Mouse (Mus musculus): ENCODE data around the gene Rtn2. TPM values are rescaled to one million over a fixed set of nuclear protein-coding genes. Genes with fewer than 3 reads are reported as not detected.
"Not testable (repeated sequence)": the region's sequence is repeated elsewhere in the genome, so short reads cannot be mapped to it uniquely, and the experiment has no call there.

Rtn2 gene
- total RNA-seq, 2 experiments from 2014 or later: 93.0 to 104 TPM

- no peak for DNase-seq (ENCODE audit: low spot score in 2 of 2)
These were observed 15.4 kb upstream of the Rtn2 start for GRCm38 (mm10) chr7:19267051-19267450.

- no peak for DNase-seq (ENCODE audit: low spot score in 2 of 2)
These were observed 13.3 kb upstream of the Rtn2 start for GRCm38 (mm10) chr7:19268993-19269681.

DNA sequence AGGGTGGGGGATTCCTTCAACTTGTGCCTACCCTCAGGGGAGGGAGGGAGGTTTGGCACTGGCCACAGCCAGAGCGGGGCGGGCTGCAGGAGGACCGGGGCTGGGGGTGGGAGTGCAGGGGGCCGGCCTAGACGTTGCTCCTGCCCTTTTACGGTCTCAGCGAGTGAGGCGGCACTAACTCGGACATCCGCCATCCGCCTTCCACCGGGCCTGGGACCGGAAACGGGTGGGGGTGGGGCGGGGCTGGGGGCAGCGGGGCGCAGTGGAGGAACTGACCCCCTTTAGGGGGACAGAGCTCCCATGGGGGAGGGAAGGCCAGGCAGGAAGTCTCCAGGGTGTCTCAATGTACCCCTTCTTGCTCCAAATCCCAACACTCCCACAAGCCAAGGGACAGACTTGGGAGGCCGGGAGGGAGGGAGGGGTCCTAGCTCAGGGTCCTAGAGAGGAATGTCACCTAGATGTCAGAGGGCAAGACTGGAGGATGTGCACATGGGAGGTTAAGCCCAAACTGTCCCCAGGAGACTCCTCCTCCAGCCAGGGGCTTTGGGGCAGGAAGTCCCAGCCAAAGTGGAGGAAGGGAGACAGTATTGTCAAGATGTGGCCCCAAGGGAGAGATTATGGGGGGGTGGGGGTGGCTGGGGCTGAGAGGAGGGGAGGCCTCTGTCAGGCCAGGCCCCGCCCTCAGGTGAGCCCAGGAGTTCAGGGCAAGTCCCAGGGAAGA lies 12.5 kb upstream of the Rtn2 start:
- DNase-seq (ENCODE audit: low spot score in 2 of 2): no peak

DNA sequence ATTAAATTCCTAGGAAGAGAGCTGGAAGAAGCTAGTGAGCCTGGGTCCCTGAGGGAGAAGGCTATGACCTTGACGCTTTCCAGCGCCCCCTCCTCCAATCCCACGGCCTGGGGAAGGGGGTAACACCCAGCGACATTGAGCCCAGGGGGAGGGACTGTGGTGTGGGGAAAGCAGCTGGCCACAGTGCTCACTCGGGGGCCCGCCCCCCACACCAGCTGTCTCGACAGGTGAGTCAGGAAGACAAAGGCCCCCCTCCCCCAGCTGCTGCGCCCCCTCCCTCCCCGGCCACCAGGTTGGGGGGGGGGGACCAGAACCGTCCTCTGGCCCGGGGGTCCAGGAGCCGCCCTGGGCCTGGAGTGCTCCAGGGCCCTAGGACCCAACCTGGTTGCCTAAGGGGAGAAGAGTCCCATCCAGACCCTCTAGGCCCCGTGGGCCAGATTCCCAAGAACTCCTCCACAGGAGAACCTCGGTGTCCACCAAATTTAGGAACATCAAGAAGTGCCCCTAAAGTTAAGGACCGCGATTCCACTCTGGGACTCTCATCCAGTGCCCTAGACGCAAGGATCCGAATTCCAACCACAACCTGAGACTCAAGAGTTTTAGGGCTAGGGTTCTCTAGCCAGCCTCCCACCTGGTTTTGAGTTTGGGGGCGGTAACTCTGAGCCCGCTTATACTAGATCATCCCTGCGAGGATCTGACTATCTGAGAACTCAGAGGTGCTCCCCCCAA lies 11.8 kb upstream of the Rtn2 start:
- DNase-seq (ENCODE audit: low spot score in 2 of 2): no peak

DNA sequence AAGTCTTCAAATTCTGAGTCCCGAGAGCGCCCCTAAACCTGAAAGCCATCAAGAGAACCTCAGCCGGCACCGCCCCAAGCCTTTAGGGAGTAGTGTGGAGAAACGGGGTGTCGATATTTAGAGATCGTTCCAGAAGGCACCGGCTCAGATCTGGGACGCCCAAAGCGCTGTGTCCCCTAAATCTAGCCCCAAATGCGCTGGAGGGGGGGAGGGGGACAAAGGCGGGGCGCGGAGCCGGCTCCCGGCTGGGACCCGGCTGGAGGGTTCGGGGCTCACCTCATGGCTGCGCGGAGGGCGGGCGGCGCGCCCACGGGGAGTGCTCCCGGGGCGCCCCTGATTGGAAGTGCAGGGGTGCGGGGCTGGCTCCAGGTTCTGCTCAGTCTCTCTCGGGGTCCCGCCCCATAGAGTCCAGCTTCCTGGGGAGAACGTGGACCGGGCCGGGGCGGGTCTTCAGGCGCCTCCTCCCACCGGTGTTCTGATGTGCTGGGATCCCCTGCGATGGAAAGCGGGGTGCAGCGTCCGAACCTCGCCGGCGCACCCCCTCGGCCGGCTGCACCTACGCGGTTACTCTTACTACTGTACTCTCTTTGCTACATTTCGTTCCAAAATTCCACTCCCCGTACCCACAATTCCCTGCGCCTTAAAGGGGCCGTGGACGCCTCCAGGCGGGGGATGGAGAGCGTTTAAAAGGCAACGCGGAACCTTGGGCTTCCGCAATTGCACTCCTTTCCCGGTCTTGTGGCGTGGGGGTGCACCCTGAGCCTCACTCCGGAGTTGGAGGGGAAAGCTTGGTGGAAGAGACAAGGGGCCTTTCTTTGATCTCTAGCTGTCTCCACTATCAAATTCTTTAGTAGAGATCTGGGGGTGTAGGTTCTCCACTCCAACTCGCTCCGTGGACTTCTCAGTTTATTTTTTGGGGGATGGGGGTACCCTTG lies 10.9 kb upstream of the Rtn2 start, which contains the start of gene Vasp:
Gene Vasp, minus strand, starts transcription at position 580 of the 935 bp plus-strand sequence.
- peak; percentile 76 to 85 for DNase-seq (ENCODE audit: low spot score in 2 of 2)

GRCm38 (mm10) chr7:19272173-19272764 lies 10.2 kb upstream of the Rtn2 start:
- no peak for DNase-seq (ENCODE audit: low spot score in 2 of 2)

DNA sequence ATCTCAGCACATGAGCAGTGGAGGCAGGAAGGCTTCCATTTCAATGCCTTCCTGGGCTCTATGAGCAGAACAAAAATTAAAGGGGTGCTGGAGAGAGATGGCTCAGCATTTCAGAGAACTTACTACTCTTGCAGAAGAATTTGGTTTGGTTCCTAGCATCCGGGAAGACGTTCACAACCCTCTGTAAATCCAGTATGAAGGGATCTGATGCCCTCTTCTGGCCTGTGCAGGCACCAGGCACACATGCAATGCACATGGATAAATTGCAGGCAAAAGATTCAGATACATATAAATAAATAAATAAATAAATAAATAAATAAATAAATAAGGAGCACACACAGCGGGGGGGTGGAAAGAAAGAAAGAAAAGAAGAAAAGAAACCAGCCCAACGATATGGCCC lies 6.2 kb upstream of the Rtn2 start:
- no peak for DNase-seq (ENCODE audit: low spot score in 2 of 2)

GRCm38 (mm10) chr7:19279052-19279451 lies 3.4 kb upstream of the Rtn2 start:
- no peak for DNase-seq (ENCODE audit: low spot score in 2 of 2)

DNA sequence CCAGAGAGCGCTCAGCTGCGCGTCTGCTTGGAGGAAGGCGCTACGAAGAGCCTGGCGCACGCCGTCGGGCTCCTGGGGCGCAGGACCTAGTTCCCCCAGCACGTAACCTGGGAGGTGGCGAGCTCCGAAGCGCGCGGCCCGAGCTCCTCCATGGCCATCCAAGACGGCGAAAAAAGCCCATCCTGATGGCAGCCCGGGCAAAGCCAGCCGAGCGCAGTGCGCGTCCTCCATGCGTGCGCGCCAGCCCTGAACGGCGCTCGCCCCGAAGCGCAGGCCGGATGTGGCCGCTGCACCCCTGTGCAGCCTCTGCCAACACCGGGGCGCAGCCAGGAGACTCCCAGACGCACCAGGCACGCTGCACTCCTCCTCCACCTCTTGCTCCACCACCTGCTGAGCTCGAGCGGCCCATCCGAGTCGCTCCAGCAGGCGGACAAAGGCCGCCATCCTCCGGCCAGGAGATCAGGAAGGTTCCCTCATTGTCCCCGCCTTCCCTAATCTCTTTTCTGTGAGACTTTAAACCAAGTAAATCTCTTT lies 2.8 kb upstream of the Rtn2 start, which contains the start of gene Ppm1n:
Gene Ppm1n, minus strand, starts transcription at position 484 of the 534 bp plus-strand sequence.
- no peak for DNase-seq (ENCODE audit: low spot score in 2 of 2)

GRCm38 (mm10) chr7:19281680-19282304 lies 632 bp upstream of the Rtn2 start:
- DNase-seq (ENCODE audit: low spot score in 2 of 2): not testable (repeated sequence)

- peak in 1 of 2 experiments; percentile 60 for DNase-seq (ENCODE audit: low spot score in 2 of 2)
These were observed 474 bp downstream of the Rtn2 start for GRCm38 (mm10) chr7:19282791-19283405.

DNA sequence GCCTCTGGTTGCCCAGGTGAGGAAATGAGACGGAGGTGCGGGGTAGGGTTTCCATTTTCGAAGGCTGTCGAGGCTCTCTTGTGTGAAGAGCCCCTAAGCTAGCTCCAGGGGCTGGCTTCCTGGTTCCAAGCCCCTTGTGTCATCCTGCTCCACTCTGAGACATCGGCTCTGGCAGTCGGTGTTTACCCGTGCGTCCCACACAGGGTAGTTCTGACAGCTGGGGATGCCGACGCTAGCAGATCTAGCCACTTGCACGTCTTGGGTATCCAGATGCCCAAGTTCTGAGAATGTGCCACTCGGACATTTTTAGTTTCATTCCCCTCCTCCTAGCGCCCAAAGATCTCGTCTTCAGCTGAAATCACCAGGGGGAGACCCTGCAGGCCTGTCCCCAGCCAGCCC lies 981 bp downstream of the Rtn2 start:
- peak in 1 of 2 experiments; percentile 36 for DNase-seq (ENCODE audit: low spot score in 2 of 2)

DNA sequence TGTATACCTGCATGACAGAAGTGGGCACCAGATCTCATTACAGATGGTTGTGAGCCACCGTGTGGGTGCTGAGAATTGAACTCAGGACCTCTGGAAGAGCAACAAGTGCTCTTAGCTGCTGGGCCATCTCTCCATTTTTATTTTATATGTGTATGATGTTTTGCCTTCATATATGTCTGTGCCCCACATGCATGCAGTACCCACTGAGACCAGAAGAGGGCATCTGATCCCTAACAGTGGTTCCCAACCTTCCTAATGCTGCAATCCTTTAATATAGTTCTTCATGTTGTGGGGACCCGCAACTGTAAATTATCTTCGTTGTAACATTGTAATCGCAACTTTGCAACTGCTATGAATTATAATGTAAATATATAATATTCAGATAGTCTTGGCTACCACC lies 2.3 kb downstream of the Rtn2 start:
- peak; percentile 53 to 68 for DNase-seq (ENCODE audit: low spot score in 2 of 2)

- DNase-seq (ENCODE audit: low spot score in 2 of 2): no peak
These were observed 8.7 kb downstream of the Rtn2 start for GRCm38 (mm10) chr7:19290969-19291596.

- DNase-seq (ENCODE audit: low spot score in 2 of 2): peak; percentile 94 to 97
These were observed 13.2 kb downstream of the Rtn2 start for GRCm38 (mm10) chr7:19295503-19296185.

DNA sequence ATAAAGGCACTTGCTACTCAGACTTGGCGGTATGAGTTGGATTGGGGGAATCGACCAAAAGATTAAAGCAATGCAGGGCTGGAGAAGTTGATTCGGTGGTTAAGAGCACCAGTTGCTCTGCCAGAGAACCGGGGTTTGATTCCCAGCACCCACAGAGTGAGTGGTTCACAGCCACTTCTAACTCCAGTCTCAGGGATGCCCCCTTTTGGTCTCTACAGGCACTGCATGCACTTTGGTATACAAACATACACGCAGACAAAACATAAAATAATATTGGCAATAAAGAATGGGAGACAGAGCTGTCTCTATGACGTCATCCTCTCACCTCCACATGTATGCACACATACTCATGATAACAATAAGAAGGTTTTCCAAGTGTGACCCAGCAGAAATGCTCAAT lies 14.6 kb downstream of the Rtn2 start:
- DNase-seq (ENCODE audit: low spot score in 2 of 2): no peak

DNA sequence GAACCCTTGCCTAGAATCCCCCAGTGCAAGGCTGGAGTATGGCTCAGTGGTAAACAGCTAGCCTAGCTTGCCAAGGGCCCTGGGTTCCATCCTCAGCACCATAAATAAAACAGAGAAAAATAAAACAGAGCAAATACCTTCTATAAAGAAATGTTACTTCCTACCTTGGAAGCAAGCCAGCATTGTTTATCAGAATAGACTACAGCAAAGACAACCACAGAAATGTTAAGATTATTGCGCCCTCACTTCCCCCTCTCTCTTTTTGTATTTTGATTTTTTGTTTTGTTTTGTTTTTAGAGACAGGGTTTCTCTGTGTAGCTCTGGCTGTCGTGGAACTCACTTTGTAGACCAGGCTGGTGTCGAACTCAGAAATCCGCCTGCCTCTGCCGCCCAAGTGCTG lies 15.4 kb downstream of the Rtn2 start:
- DNase-seq (ENCODE audit: low spot score in 2 of 2): no peak

DNA sequence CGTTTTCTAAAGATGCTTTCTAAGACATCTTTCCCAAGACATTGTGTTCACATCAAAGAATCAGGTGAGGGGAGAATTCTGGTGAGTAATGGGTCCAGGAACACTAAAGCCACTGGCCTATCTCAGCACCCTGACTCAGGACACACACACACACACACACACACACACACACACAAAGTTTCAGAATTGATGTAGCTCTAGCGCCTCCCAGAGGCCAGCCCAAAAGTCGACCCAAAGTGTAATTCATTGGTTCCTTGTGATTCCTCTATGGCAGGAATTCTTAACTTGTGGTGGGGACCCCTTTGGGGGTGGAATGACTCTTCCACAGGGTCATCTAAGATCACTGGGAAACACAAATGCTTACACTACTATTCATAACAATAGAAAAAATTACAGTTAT lies 16.8 kb downstream of the Rtn2 start:
- peak in 1 of 2 experiments; percentile 52 for DNase-seq (ENCODE audit: low spot score in 2 of 2)

All from layer of hippocampus, postnatal 14 days (tissue).